Mouse (Mus musculus) forebrain, embryonic 11.5 days (tissue): ENCODE measurements around the gene Trib3. TPM values are rescaled to one million over a fixed set of nuclear protein-coding genes. Genes with fewer than 3 reads are reported as not detected.
"Not testable (repeated sequence)": the region's sequence is repeated elsewhere in the genome, so short reads cannot be mapped to it uniquely, and the experiment has no call there.

ENCODE experiments used
- ATAC-seq: fragments of 200-750 bp; cut with Nextera tagmentation; replicated peaks from 2 replicates; pipeline ENCODE4 v1.8.0; 2017; ENCODE audit warnings: moderate TSS enrichment; ENCODE audit not compliant: low FRiP score
- DNase-seq: peaks from one replicate; pipeline ENCODE4 v3.0.0-alpha.2; 2017; ENCODE audit warnings: low spot score
- H3K27ac ChIP-seq: fragments of 300-500 bp; sonication (generic); 2 replicates; pipeline ENCODE4 v1.5.1; 2014; ENCODE audit warnings: low read depth, low read length
- H3K27me3 ChIP-seq: fragments of 300-500 bp; sonication (generic); 2 replicates; pipeline ENCODE4 v1.6.1; 2014; ENCODE audit warnings: mild to moderate bottlenecking, low read length, mixed read lengths; ENCODE audit not compliant: control insufficient read depth, insufficient read depth
- H3K36me3 ChIP-seq: fragments of 300-500 bp; sonication (generic); 2 replicates; pipeline ENCODE4 v1.6.1; 2014; ENCODE audit warnings: mild to moderate bottlenecking, low read length, moderate library complexity, mixed read lengths; ENCODE audit not compliant: control insufficient read depth, insufficient read depth
- H3K4me1 ChIP-seq: fragments of 300-500 bp; sonication (generic); replicated peaks from 2 replicates; pipeline ENCODE4 v1.6.1; 2014; ENCODE audit warnings: low read length, mixed read lengths; ENCODE audit not compliant: control insufficient read depth, insufficient read depth
- H3K4me2 ChIP-seq: fragments of 300-500 bp; sonication (generic); 2 replicates; pipeline ENCODE4 v1.6.1; 2014; ENCODE audit warnings: low read depth, mild to moderate bottlenecking, low read length, moderate library complexity, mixed read lengths; ENCODE audit not compliant: severe bottlenecking
- H3K4me3 ChIP-seq: fragments of 300-500 bp; sonication (generic); 2 replicates; pipeline ENCODE4 v1.5.1; 2014; ENCODE audit warnings: low read depth, low read length
- H3K9ac ChIP-seq: fragments of 300-500 bp; sonication (generic); 2 replicates; pipeline ENCODE4 v1.6.1; 2014; ENCODE audit warnings: low read length
- H3K9me3 ChIP-seq: fragments of 300-500 bp; sonication (generic); 2 replicates; pipeline ENCODE4 v1.6.1; 2016; ENCODE audit warnings: low read length, mixed read lengths; ENCODE audit not compliant: control insufficient read depth
- WGBS: fragments of 180-500 bp; shearing (Covaris S2); extraction: QIAGEN DNeasy Blood & Tissue Kit; methylation state at CpG from one replicate; pipeline ENCODE4 v1.1.7; 2014; 5-methylcytosine and 5-hydroxymethylcytosine counted together
- polyA plus RNA-seq: library from polyadenylated mRNA; unstranded; fragments of >200 nt; fragmentation: Nextera tagmentation; extraction: Ambion mirVana; gene quantifications from 2 replicates; pipeline ENCODE4 v1.2.1, GENCODE M21; 2014

Trib3 gene
- polyA plus RNA-seq, 1 experiment from 2014 or later = 2.1 TPM

DNA sequence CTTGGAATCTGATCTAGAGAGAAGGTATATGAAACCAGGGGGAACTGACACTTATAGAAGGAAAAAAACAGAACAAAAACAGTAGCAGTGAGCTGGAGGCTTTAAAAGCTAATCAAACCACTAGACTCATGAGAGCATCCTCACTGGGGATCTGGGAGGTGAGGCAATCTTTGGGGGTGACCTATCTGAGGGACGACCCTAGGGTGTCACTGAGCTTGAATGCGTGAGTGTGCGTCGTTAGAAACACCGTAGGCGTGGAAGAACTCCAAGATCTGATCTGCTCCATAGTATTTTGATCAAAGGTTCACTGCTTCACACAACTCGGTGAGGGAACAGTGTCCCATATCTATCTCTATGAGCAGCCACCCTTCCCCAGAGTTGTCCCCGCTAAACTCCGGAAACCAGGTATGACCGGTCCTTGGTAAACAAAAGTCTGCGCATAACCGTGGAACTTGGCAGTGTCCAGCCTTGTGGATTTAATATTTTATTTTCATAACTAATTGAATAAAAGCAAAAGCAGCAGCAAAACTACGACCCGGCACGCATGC lies 50.6 kb downstream of the Trib3 start:
- Histone ChIP-seq H3K4me2 (peak overlapping the region; percentile 85), H3K27me3 (no peaks in the 10 kb centered on the region), H3K9me3 (no peaks in the 10 kb centered on the region), H3K9ac (peak overlapping the region; percentile 91; the same call in 1 of the 2 replicates), H3K36me3 (no peaks in the 10 kb centered on the region), H3K4me3 (peak overlapping the region; percentile 91), H3K4me1 (no peaks in the 10 kb centered on the region; the same call in 1 of the 2 replicates), H3K27ac (no peak overlapping the region)
- WGBS = 2% methylated on average over 15 of the region's 15 CpGs
- peak; percentile 77 for ATAC-seq
- DNase-seq = no peak

DNA sequence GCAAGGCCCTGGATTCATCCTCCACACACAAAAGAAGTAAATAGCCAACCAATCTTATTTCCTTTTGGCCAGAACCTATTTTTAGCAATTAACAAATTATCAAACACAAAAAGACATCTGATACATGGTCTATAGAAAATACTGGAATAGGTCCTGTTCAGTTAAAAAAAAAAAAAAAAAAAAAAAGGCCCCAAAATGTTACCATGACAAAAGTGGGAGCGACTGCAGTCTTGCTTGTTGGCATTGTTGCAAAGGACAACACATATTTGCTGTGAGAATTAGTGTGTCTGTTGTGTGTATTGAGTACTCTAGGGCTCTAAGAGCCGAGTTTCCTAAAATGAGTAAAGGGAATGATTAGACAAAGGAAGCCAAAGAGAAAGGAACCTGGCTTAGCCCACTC lies 51.4 kb downstream of the Trib3 start:
- WGBS = 35% methylated on average over 2 of the region's 2 CpGs
- H3K4me2 ChIP-seq = no peak overlapping the region
- no peak overlapping the region for H3K9ac ChIP-seq
- no peaks in the 10 kb centered on the region for H3K9me3 ChIP-seq
- DNase-seq = no peak
- H3K27ac ChIP-seq = no peak overlapping the region
- no peaks in the 10 kb centered on the region for H3K36me3 ChIP-seq
- no peaks in the 10 kb centered on the region for H3K27me3 ChIP-seq
- H3K4me3 ChIP-seq = no peak overlapping the region
- ATAC-seq = no peak
- no peaks in the 10 kb centered on the region; the same call in 1 of the 2 replicates for H3K4me1 ChIP-seq

DNA sequence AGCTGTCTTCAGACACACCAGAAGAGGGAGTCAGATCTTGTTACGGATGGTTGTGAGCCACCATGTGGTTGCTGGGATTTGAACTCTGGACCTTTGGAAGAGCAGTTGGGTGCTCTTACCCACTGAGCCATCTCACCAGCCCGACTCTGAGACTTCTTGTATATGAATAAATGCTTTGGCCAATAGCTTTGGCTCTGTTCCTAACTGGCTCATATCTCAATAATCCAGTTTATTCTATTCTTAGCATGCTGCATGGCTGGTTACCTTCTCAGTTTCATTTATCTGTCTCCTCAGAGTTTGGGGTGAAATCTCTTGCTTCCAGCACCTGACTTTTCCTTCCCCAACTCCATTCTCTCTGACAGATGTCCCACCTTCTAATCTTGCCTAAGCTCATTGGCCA lies 54.2 kb downstream of the Trib3 start:
- H3K4me2 ChIP-seq, H3K27ac ChIP-seq, H3K36me3 ChIP-seq, H3K4me3 ChIP-seq, DNase-seq, H3K27me3 ChIP-seq, H3K9me3 ChIP-seq, H3K4me1 ChIP-seq, H3K9ac ChIP-seq, ATAC-seq: not testable (repeated sequence)
- 74% methylated on average over 1 of the region's 2 CpGs for WGBS

DNA sequence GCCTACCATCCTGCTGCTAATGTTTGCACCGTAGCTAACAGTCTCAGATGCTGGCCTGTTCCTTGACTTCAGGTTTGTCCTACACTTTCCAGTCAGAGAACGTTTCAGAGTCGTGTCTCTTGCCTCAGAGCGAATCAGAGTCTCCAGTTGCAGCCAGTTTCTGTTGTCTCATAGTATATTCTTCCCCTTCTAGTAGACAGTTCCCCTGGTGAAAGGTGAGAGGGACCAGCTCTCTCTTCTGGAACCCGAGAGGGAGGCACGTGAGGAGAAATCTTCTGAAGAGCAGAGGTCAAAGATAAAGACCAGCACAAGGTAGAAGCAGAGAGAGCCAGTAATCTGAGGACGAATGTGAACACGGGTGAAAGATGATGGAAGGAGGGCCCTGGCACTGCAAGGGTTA lies 55.8 kb downstream of the Trib3 start:
- H3K36me3 ChIP-seq = peaks cover 6% of the 10 kb centered on the region; the same call in 1 of the 2 replicates
- no peak overlapping the region for H3K27ac ChIP-seq
- H3K4me3 ChIP-seq = no peak overlapping the region
- ATAC-seq (no peak), DNase-seq (no peak)
- H3K9ac ChIP-seq = no peak overlapping the region
- no peaks in the 10 kb centered on the region for H3K4me1 ChIP-seq
- H3K9me3 ChIP-seq = no peaks in the 10 kb centered on the region
- H3K4me2 ChIP-seq = no peak overlapping the region
- WGBS = 81% methylated on average over 8 of the region's 8 CpGs
- H3K27me3 ChIP-seq = no peaks in the 10 kb centered on the region

DNA sequence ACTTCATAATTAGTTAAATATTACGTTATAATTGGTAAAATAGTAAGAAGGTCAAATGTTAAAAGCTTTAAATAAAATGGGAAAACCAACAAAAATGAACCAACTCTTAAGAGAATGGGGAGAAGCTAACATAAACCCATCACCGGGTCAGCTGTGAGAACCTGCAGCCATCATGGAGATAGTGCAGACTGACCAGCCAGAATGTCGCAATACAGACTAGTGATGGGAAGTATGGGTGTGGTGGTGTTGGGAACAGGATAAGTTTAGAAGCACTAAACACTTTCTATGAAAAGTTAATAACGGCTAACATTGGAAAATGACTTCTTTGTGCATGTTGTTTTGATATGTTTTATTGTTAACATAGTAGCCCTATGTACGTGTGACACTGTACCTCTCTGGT lies 56.3 kb downstream of the Trib3 start:
- Histone ChIP-seq H3K9me3 (no peaks in the 10 kb centered on the region), H3K4me2 (no peak overlapping the region), H3K4me1 (no peaks in the 10 kb centered on the region), H3K36me3 (peaks cover 6% of the 10 kb centered on the region; the same call in 1 of the 2 replicates), H3K9ac (no peak overlapping the region), H3K27me3 (no peaks in the 10 kb centered on the region), H3K4me3 (no peak overlapping the region), H3K27ac (no peak overlapping the region)
- 90% methylated on average over 5 of the region's 5 CpGs for WGBS
- DNase-seq (no peak), ATAC-seq (no peak)

Other genes with a start within 250 kb of the Trib3 start
- 14.3 and 15.0 TPM in 2 replicates for gene Srxn1, start 238.5 kb downstream of the Trib3 start, polyA plus RNA-seq
- gene Tcf15, start 200.5 kb downstream of the Trib3 start, polyA plus RNA-seq = 3.4 and 3.5 TPM in 2 replicates
- gene Csnk2a1, start 117.2 kb downstream of the Trib3 start, polyA plus RNA-seq = 72.2 and 73.6 TPM in 2 replicates
- gene Tbc1d20, start 50.2 kb downstream of the Trib3 start, polyA plus RNA-seq = 30.6 and 31.7 TPM in 2 replicates
- 94.2 TPM in 2 replicates for gene Rbck1, start 11.4 kb downstream of the Trib3 start, polyA plus RNA-seq
- 6.3 and 7.6 TPM in 2 replicates for gene Nrsn2, start 32.6 kb upstream of the Trib3 start, polyA plus RNA-seq
- 20.4 and 22.9 TPM in 2 replicates for gene Sox12, start 54.0 kb upstream of the Trib3 start, polyA plus RNA-seq
- 59.4 and 63.9 TPM in 2 replicates for gene Zcchc3, start 71.0 kb upstream of the Trib3 start, polyA plus RNA-seq
- gene 6820408C15Rik, start 71.6 kb upstream of the Trib3 start, polyA plus RNA-seq = 0.41 and 0.79 TPM in 2 replicates
- not detected in 2 replicates for gene Defb23, start 120.6 kb upstream of the Trib3 start, polyA plus RNA-seq
- not detected in 2 replicates for gene Defb20, start 133.0 kb upstream of the Trib3 start, polyA plus RNA-seq
- not detected in 2 replicates for gene Defb22, start 146.1 kb upstream of the Trib3 start, polyA plus RNA-seq
- gene Defb26, start 167.7 kb upstream of the Trib3 start, polyA plus RNA-seq = not detected in 2 replicates
- not detected in 2 replicates for gene Defb28, start 174.2 kb upstream of the Trib3 start, polyA plus RNA-seq
- gene Defb29, start 196.1 kb upstream of the Trib3 start, polyA plus RNA-seq = not detected in 2 replicates
- gene Gm17416, start 225.3 kb upstream of the Trib3 start, polyA plus RNA-seq = not detected in 2 replicates
- not detected in 2 replicates for gene Defb21, start 228.7 kb upstream of the Trib3 start, polyA plus RNA-seq
- gene Defb19, start 236.3 kb upstream of the Trib3 start, polyA plus RNA-seq = not detected in 2 replicates